Mouse (Mus musculus) T-helper 1 cell (primary cell): ENCODE measurements around the gene Pcyt1a.

Experiments used
- in situ Hi-C: fragments of 300-600 bp; cut with MboI, MseI; formaldehyde crosslinking; loops from one replicate; pipeline ENCODE4 v1.15.1; 2025; ENCODE audit warnings: high pct_unique_total_duplicates

The Pcyt1a gene

GRCm38 (mm10) chr16:32430474-32431046, at the start of gene Pcyt1a:
Pcyt1a (plus strand) TSS chr16:32430921.
- in situ Hi-C loops = no loop called here

DNA sequence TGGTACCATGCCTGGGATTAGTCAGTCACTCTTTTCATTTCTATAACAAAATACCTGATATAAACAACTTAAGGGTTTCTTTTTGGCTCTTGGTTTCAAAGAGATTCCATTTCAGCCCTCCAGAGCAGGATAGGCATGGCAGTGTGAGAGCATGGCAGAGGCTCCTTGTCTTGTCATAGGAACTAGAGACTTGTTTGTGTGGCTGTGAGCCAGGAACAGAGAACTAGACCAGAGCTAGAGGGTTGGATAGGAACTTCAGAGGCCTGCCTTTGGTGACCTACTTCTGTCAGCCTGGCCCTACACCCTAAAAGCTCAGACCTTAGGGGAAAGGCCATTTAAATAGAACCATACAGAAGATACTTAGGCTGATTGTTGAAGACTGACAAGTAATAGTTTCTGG, 47.8 kb upstream of the Pcyt1a start:
- in situ Hi-C loops = loop anchor here (5.0 to 10.0 kb wide), 2 partner anchors 89 to 1262 kb away; no protein-coding TSS in a partner anchor

GRCm38 (mm10) chr16:32384885-32385284, 45.8 kb upstream of the Pcyt1a start:
- in situ Hi-C loops = loop anchor here (5.0 to 10.0 kb wide), 2 partner anchors 87 to 1260 kb away; no protein-coding TSS in a partner anchor

- in situ Hi-C loops = loop anchor here (10.0 kb wide), 1 partner anchor 1258 kb away; no protein-coding TSS in a partner anchor
These were observed 43.9 kb upstream of the Pcyt1a start for GRCm38 (mm10) chr16:32386826-32387225.

DNA sequence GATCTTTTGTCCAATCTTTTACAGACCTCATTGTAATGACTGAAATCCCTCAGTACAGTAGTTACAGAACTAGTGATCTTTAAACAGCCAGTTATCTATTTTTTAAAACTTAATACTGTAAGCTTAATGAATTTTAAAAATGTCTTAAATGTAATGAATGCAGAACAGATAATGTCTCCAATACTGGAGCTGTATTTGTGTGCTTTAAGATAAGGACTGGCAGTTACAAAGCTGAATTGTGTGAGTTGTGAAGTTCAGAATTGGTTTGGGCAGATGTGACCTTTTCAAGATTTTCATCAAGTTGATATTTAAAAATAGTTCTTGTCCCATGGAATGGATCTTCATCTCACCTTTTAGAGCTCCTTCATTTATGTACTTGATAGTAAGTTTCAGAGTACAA, 41.7 kb upstream of the Pcyt1a start:
- in situ Hi-C loops = loop anchor here (10.0 kb wide), 1 partner anchor 1256 kb away; no protein-coding TSS in a partner anchor

- in situ Hi-C loops = loop anchor here (10.0 kb wide), 1 partner anchor 1255 kb away; no protein-coding TSS in a partner anchor
These were observed 40.9 kb upstream of the Pcyt1a start for GRCm38 (mm10) chr16:32389841-32390240.

GRCm38 (mm10) chr16:32390882-32391281, 39.8 kb upstream of the Pcyt1a start:
- in situ Hi-C loops = no loop called here

GRCm38 (mm10) chr16:32395679-32396540, 34.8 kb upstream of the Pcyt1a start:
- in situ Hi-C loops = no loop called here

GRCm38 (mm10) chr16:32396541-32396835, 34.2 kb upstream of the Pcyt1a start:
- in situ Hi-C loops = no loop called here

DNA sequence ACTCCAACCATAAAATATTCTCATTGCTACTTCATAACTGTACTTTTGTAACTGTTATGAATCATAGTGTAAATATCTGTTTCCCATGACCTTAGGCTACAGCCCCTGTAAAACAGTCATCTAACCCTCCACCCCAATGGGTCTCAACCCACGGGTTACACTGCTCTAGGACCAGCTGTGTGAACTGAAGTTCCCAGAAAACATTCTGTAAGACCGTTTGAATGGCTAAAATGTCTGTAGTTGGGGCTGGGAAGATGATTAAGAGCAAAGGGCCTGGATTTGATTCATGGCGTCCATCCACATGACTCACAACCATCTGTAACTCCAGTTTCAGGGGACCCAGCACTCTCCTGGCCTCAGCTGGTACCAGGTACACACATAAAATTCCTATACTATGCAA, 32.5 kb upstream of the Pcyt1a start:
- in situ Hi-C loops = no loop called here

DNA sequence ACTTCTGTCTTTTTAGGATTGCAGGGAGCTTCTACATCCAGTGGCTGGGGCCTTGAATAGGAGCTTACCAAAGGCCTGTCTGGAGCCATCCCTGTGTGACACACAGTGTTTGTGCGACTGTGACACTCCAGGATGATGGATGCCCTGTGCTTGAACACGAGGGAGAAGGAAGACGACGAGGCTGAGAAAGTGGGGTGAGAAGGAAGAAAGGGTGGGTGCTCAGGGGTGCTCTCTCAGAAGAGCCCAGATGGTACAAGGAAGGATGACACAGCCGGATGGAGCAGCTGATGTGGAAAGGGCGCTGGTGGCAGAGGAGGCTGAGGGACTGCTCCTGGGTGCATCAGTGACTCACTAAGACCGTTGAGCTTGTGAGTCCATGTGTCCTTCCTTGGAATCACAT, 30.5 kb upstream of the Pcyt1a start, which contains the start of gene Tm4sf19:
Gene Tm4sf19 (plus strand): TSS at position 240 of the 400 bp plus-strand sequence.
- in situ Hi-C loops = no loop called here

DNA sequence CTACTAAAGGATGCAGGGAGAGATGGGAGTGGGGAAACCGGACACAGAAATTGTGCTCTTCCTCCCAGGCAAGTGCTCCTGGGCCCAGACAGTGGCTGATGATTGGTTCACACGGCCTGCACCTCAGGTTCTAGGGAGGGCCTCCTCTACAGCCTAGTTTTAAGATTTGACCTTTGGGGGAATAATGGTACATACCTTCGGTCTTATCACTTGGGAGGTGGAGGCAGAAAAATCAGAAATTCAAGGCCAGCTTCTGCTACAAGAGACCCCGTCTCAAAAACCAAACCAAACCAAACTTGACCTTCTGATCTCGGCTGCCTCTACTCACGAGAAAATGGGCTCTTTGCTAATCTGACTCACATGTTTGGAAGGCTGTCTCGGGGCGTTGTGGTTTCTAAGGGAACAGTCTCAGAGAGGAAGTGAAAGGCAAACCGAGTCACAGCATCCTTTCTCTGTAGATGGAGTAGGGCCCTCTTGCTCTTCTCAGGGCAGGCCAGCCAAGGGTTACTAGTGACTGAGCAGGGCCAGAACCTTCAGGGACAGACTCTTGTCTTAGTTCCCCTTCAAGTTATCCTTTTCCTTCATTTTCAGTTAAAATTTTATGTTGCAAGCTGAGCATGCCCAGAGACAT, 29.3 kb upstream of the Pcyt1a start:
- in situ Hi-C loops = no loop called here

GRCm38 (mm10) chr16:32402818-32403217, 27.9 kb upstream of the Pcyt1a start:
- in situ Hi-C loops = no loop called here

- in situ Hi-C loops = no loop called here
These were observed 25.0 kb upstream of the Pcyt1a start for GRCm38 (mm10) chr16:32405716-32406115.

DNA sequence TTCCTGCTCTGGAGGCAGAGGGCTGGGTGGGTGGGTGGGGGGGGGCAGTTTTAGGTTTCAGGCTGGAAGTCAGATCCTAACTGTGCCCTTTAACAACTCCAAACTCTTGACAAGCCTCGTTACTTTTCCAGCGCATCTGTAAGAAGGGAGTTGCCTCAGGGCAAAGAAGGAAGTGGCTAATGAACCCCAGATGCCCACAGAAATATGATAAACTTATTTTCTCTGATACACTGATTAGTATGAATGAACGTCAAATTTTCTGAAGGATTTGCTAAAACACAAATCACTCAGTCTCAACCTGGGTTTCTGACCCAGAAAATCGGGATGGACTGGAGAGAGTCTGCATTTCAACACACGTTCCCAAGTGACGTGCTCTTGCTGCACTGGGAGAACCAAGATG, 24.1 kb upstream of the Pcyt1a start:
- in situ Hi-C loops = no loop called here

- in situ Hi-C loops = no loop called here
These were observed 23.0 kb upstream of the Pcyt1a start for GRCm38 (mm10) chr16:32407730-32408129.

DNA sequence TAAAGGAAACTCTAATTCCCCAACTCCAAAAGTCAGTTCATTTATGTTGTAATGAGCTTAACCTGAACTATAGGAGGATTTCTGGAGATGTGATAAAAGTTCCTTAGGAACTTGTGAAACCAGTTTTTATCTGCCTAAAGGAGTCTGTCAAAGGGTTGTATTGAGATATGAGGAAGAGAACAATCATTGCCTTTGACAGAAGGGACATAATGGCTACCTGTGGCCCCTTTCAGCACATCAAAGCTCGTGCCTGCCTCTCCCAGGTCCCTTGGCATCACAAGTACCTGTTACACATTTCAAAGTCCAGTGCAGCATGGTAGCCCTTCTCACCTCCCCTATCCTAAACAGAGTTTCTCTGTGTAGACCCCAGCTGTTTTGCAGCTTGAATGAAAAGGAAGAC, 13.3 kb upstream of the Pcyt1a start:
- in situ Hi-C loops = no loop called here

DNA sequence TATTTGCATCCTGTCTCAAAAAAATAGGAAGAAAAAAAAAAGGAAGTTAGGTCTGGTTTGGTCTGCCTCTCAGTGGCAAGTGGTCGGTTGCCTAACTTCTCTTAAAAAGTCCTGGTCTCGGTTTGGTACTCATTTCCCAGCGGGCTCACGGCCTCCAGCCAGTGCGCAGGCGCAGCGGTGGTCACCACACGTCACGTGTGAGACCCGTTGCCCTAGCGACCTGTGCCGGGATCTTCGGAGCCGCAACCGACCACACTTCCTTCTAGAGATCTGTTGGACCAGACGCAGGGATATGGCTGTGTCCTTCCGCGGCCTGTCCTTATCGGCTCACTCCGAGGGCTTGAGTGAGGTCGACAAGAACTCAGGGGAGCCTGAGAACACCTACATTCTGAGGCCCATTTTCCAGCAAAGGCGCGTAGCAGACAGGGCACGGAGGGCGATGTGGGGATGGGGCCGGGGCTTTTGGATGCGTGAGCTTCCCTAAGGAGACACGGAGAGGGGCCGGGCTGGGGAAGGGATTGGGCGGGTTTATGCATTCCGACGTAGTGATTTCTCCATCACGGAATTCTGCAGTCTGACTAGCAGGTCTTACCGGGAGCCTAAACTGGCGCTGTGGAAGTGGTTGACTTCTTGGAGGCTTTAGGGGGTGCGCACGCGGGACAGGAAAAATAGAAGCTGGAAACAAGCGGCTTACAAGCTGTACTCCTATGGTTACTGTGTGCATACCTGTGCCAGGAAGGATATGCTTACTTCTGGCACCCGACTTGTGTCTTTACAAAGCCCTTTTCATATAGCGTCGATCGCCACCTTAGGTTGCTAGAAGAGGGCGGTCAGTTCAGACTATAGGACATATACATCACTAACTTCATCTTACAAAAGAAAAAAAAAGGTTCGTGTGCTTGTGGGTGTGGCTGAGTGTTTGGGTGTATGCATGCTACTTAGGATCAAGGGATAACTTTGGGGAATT, 10.9 kb upstream of the Pcyt1a start, which contains the start of gene Tctex1d2:
Gene Tctex1d2 (plus strand): TSS at position 186 of the 967 bp plus-strand sequence.
- in situ Hi-C loops = no loop called here

- in situ Hi-C loops = no loop called here
These were observed 3.2 kb upstream of the Pcyt1a start for GRCm38 (mm10) chr16:32427506-32427905.

DNA sequence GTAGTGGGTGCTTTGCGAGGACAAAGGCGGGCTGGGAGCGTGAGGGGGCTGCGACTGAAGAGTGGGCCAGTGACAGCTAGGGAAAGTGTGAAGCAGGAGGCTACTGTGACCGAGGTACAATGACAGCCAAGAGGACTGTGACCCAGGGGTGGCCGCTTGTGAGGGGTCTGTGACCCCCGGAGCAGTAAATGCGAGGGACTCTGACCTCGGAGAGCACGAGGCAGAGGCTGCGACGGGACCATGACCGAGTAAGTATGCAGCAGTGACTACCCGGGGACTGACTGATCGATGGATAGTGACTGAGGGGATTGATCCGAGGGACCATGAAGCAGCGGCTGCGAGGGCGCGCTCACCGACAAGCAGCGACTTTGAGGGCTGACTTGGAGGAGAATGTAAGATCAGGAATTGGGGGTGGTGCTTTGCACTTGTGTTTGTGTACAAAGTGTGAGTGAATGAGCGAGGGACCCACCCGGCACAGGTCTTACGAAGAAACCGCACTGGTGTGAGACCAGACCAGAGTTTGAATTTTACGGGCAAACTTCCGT, 398 bp downstream of the Pcyt1a start:
- in situ Hi-C loops = no loop called here

DNA sequence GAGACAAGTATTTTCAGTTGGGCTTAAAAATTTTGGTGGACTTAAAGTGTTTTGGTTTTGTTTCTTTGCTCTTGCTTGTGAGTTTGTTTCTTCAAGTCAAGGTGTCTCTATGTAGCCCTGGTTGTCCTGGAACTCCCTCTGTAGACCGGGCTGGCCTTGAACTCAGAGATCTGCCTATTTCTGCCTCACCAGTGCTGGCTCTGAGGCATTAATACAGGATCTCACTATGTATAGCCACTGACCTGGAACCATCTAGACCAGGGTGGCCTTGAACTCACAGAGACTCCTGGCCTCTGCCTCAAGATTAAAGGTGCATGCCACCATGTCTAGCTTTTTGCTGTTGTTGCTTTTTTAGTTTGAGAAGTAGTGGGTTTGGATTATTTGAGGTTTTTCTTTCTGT, 1.2 kb downstream of the Pcyt1a start:
- in situ Hi-C loops = no loop called here
